Mouse (Mus musculus) CH12.LX (cell line): ENCODE results near the gene Rusc2. TPM values are rescaled to one million over a fixed set of nuclear protein-coding genes. Genes with fewer than 3 reads are reported as not detected.

Experiments used
- DNase-seq: peaks from one replicate; pipeline ENCODE4 v3.0.0-alpha.2; 2013; ENCODE audit errors: extremely low read depth
- H3K27ac ChIP-seq: 2 replicates; pipeline ENCODE4 v1.5.1; 2012; ENCODE audit warnings: low read depth, mild to moderate bottlenecking, control low read depth, moderate library complexity; ENCODE audit not compliant: insufficient read depth
- H3K27me3 ChIP-seq: replicated peaks from 2 replicates; pipeline ENCODE3; 2012; ENCODE audit warnings: inconsistent platforms
- H3K36me3 ChIP-seq, 2 experiments: replicated peaks in 1 of 2; 2 replicates each; pipeline versions ENCODE3 to v1.6.1; 2012; ENCODE audit warnings: inconsistent platforms in 1 of 2, low read length in 1 of 2, mild to moderate bottlenecking in 1 of 2, mixed read lengths in 1 of 2, moderate library complexity in 1 of 2; ENCODE audit not compliant: control insufficient read depth in 1 of 2, insufficient read depth in 1 of 2
- H3K4me1 ChIP-seq, 2 experiments: 2 replicates each; pipeline ENCODE4 v1.6.1; 2012; ENCODE audit warnings: inconsistent platforms in 1 of 2, moderate library complexity in 1 of 2; ENCODE audit not compliant: insufficient read depth in 2 of 2, control insufficient read depth in 1 of 2
- H3K4me2 ChIP-seq: 2 replicates; pipeline ENCODE4 v1.6.1; 2012; ENCODE audit warnings: low read depth, mild to moderate bottlenecking, control low read depth; ENCODE audit not compliant: poor library complexity, insufficient read depth, severe bottlenecking
- H3K4me3 ChIP-seq, 3 experiments: fragments of 150-350 bp in 1 of 3; sonication (generic) in 1 of 3; replicated peaks in 1 of 3; 2 replicates each; pipeline versions ENCODE3 to v1.5.1; 2011 to 2012; ENCODE audit warnings: low read depth in 2 of 3, low read length in 2 of 3, mild to moderate bottlenecking in 2 of 3, moderate library complexity in 2 of 3, control low read depth in 1 of 3, improper control_type of control experiment in 1 of 3, inconsistent platforms in 1 of 3, mixed read lengths in 1 of 3; ENCODE audit not compliant: poor library complexity in 1 of 3
- H3K79me2 ChIP-seq: replicated peaks from 2 replicates; pipeline ENCODE4 v1.6.1; 2012; ENCODE audit warnings: mild to moderate bottlenecking, moderate library complexity; ENCODE audit not compliant: control insufficient read depth, poor library complexity, insufficient read depth, severe bottlenecking; ENCODE audit errors: extremely low read depth
- H3K9ac ChIP-seq: 2 replicates; pipeline ENCODE4 v1.6.1; 2012; ENCODE audit warnings: low read depth, mild to moderate bottlenecking, control low read depth, moderate library complexity; ENCODE audit not compliant: insufficient read depth
- H3K9me3 ChIP-seq: replicated peaks from 2 replicates; pipeline ENCODE3; 2012; ENCODE audit warnings: low read length, inconsistent platforms, mixed read lengths
- BHLHE40 ChIP-seq: IDR thresholded peaks from 2 replicates; pipeline ENCODE4 v1.6.1; 2011; ENCODE audit warnings: mild to moderate bottlenecking, low read depth, low read length, improper control_type of control experiment
- CHD2 ChIP-seq: IDR thresholded peaks from 2 replicates; pipeline ENCODE4 v1.6.1; 2011; ENCODE audit warnings: low read length, improper control_type of control experiment
- CTCF ChIP-seq, 2 experiments: IDR thresholded peaks in 1 of 2; conservative IDR thresholded peaks in 1 of 2; 2 replicates each; pipeline ENCODE4 v1.5.1; 2011 to 2012; ENCODE audit warnings: low read depth in 2 of 2, low read length in 2 of 2, improper control_type of control experiment in 1 of 2, inconsistent platforms in 1 of 2, mild to moderate bottlenecking in 1 of 2, moderate library complexity in 1 of 2
- E2F4 ChIP-seq: IDR thresholded peaks from 2 replicates; pipeline ENCODE4 v1.6.1; 2011; ENCODE audit warnings: low read depth, low read length, improper control_type of control experiment; ENCODE audit not compliant: insufficient replicate concordance
- ELF1 ChIP-seq: IDR thresholded peaks from 2 replicates; pipeline ENCODE4 v1.6.1; 2014; ENCODE audit warnings: low read depth, mild to moderate bottlenecking, inconsistent platforms, low read length, improper control_type of control experiment
- EP300 ChIP-seq: IDR thresholded peaks from 2 replicates; pipeline ENCODE4 v1.6.1; 2011; ENCODE audit warnings: low read length, improper control_type of control experiment
- GABPA ChIP-seq: IDR thresholded peaks from 2 replicates; pipeline ENCODE4 v1.6.1; 2012; ENCODE audit warnings: low read depth, low read length, improper control_type of control experiment, inconsistent platforms; ENCODE audit not compliant: insufficient replicate concordance
- HCFC1 ChIP-seq: IDR thresholded peaks from 2 replicates; pipeline ENCODE4 v1.6.1; 2012; ENCODE audit warnings: low read depth, mild to moderate bottlenecking, inconsistent platforms, low read length, improper control_type of control experiment
- JUN ChIP-seq: IDR thresholded peaks from 2 replicates; pipeline ENCODE4 v1.6.1; 2011; ENCODE audit warnings: low read depth, mild to moderate bottlenecking, low read length, improper control_type of control experiment, moderate library complexity; ENCODE audit not compliant: insufficient read depth
- JUND ChIP-seq: conservative IDR thresholded peaks from 2 replicates; pipeline ENCODE4 v1.6.1; 2011; ENCODE audit warnings: low read depth, low read length, improper control_type of control experiment
- KAT2A ChIP-seq: IDR thresholded peaks from 2 replicates; pipeline ENCODE4 v1.6.1; 2012; ENCODE audit warnings: low read length, improper control_type of control experiment, inconsistent platforms; ENCODE audit not compliant: insufficient replicate concordance
- MAFK ChIP-seq: IDR thresholded peaks from 2 replicates; pipeline ENCODE4 v1.6.1; 2011; ENCODE audit warnings: low read length, improper control_type of control experiment; ENCODE audit not compliant: insufficient replicate concordance
- MAX ChIP-seq: IDR thresholded peaks from 2 replicates; pipeline ENCODE4 v1.6.1; 2011; ENCODE audit warnings: low read length, improper control_type of control experiment
- MAZ ChIP-seq: IDR thresholded peaks from 2 replicates; pipeline ENCODE4 v1.6.1; 2012; ENCODE audit warnings: low read depth, mild to moderate bottlenecking, inconsistent platforms, low read length, improper control_type of control experiment, moderate library complexity
- MEF2A ChIP-seq: IDR thresholded peaks from 2 replicates; pipeline ENCODE4 v1.6.1; 2014; ENCODE audit warnings: low read depth, mild to moderate bottlenecking, inconsistent platforms, low read length, improper control_type of control experiment, borderline replicate concordance
- PAX5 ChIP-seq: IDR thresholded peaks from 2 replicates; pipeline ENCODE4 v1.6.1; 2012; ENCODE audit warnings: low read length, inconsistent platforms, mixed read lengths
- POLR2AphosphoS2 ChIP-seq: IDR thresholded peaks from 2 replicates; pipeline ENCODE4 v1.6.1; 2011; ENCODE audit warnings: low read depth, low read length, improper control_type of control experiment
- RAD21 ChIP-seq: IDR thresholded peaks from 2 replicates; pipeline ENCODE4 v1.6.1; 2011; ENCODE audit warnings: low read depth, mild to moderate bottlenecking, low read length, improper control_type of control experiment, moderate library complexity
- RCOR1 ChIP-seq: conservative IDR thresholded peaks from 2 replicates; pipeline ENCODE4 v1.6.1; 2012; ENCODE audit warnings: low read depth, mild to moderate bottlenecking, inconsistent platforms, low read length, improper control_type of control experiment
- SIN3A ChIP-seq: IDR thresholded peaks from 2 replicates; pipeline ENCODE4 v1.6.1; 2012; ENCODE audit warnings: low read length, improper control_type of control experiment, inconsistent platforms
- TBP ChIP-seq: conservative IDR thresholded peaks from 2 replicates; pipeline ENCODE4 v1.6.1; 2011; ENCODE audit warnings: low read depth, low read length, improper control_type of control experiment
- ZC3H11A ChIP-seq: IDR thresholded peaks from 2 replicates; pipeline ENCODE4 v1.6.1; 2012; ENCODE audit warnings: low read depth, mild to moderate bottlenecking, inconsistent platforms, low read length, improper control_type of control experiment
- ZKSCAN1 ChIP-seq: IDR thresholded peaks from 2 replicates; pipeline ENCODE4 v1.6.1; 2012; ENCODE audit warnings: low read depth, inconsistent platforms, low read length, improper control_type of control experiment, borderline replicate concordance
- ZNF384 ChIP-seq: IDR thresholded peaks from 2 replicates; pipeline ENCODE4 v1.6.1; 2012; ENCODE audit warnings: low read depth, low read length, improper control_type of control experiment, inconsistent platforms
- dilution Hi-C: fragments of 300-500 bp; cut with MboI; formaldehyde crosslinking; loops from 2 replicates; pipeline ENCODE4 v1.14.3; 2020; ENCODE audit warnings: low sequenced_read_pairs; ENCODE audit not compliant: extremely low pct_unique_long_range_greater_than_20kb, extremely low pct_ligation_motif_present
- in situ Hi-C: fragments of 300-500 bp; cut with MboI; formaldehyde crosslinking; loops from 3 replicates; pipeline ENCODE4 v1.14.3; 2019; ENCODE audit warnings: low sequenced_read_pairs, low pct_ligation_motif_present, low pct_unique_long_range_greater_than_20kb, mixed read lengths
- polyA plus RNA-seq: library from polyadenylated mRNA; unstranded; fragments of >175 nt; gene quantifications from 2 replicates; pipeline ENCODE4 v1.2.1, GENCODE M21; 2012; ENCODE audit warnings: low read depth; ENCODE audit not compliant: insufficient read length
- total RNA-seq, 2 experiments: library from RNA; depleted of rRNA; stranded (reverse); fragments of 300-350 nt in 1 of 2; fragments of >200 nt in 1 of 2; gene quantifications; 2 replicates each; pipeline ENCODE4 v1.2.3; 2012 to 2014

Rusc2 gene
- total and polyA plus RNA-seq, 3 experiments = not detected

DNA sequence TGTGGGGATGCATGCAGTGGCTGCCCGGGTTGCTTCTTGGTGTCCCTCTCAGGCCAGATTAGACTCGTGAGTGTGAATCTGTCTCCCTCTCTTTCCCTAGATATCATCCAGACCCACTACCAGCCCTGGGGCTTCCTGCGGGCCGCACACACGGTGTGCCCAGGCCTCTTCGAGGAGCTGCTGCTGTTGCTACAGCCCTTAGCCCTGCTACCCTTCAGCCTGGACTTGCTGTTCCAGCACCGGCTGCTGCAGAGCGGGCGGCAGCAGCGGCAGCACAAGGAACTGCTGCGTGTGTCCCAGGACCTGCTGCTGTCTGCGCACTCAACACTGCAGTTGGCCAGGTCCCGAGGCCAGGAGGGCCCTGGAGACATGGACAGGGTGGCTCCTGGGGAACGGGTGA is 43.4 kb downstream of the Rusc2 start:
- in situ Hi-C loops (no loop called here), dilution Hi-C loops (no loop called here)
- Histone ChIP-seq H3K4me1 (peaks cover under 1 to 23% of the 10 kb centered on the region in 2 experiments; a peak in 3 of 4 replicates), H3K4me3 (no peak overlapping the region), H3K36me3 (no peaks in the 10 kb centered on the region), H3K4me2 (no peak overlapping the region), H3K9me3 (no peaks in the 10 kb centered on the region), H3K27me3 (peaks cover 79% of the 10 kb centered on the region), H3K27ac (no peak overlapping the region), H3K9ac (no peak overlapping the region), H3K79me2 (no peaks in the 10 kb centered on the region)
- DNase-seq = no peak
- TF ChIP-seq TBP (no peak), MAFK (no peak), ZNF384 (no peak), JUND (no peak), PAX5 (no peak), MAZ (no peak)

DNA sequence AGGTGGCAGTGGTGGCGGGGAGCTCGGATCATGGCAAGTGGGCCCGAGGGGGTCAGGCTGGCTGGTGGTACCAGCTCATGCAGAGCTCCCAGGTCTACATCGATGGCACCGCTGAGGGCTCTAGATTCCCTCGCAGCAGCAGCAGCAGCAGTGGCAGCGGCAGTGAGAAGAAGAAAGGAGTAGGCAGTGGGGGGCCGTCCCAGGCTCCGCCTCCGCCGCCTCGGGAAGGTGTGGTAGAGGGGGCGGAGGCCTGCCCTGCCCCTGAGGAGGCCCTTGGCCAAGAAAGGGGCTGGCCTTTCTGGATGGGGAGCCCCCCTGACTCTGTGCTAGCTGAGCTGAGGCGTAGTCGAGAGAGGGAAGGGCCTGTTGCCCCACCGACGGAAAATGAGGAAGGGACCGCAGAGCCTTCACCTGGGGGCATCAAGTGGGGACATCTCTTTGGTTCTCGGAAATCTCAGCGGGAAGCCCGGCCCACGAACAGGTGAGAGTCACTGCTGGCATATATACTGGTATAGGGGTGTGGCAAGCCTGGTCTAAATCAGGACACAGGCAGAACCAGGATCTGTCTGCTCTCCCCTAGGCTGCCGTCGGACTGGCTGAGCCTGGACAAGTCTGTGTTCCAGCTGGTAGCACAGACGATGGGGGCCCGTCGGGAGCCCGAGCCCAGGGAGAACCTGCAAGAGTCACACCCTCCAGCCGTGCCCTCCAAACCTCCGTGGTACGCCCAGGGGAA is 44.0 kb downstream of the Rusc2 start:
- H3K4me2 ChIP-seq = no peak overlapping the region
- H3K27ac ChIP-seq = no peak overlapping the region
- in situ Hi-C loops (no loop called here), dilution Hi-C loops (no loop called here)
- DNase-seq = no peak
- peaks cover 84% of the 10 kb centered on the region for H3K27me3 ChIP-seq
- peaks cover 0 to 22% of the 10 kb centered on the region in 2 experiments; a peak in 2 of 4 replicates for H3K4me1 ChIP-seq
- H3K9me3 ChIP-seq = no peaks in the 10 kb centered on the region
- no peak overlapping the region for H3K4me3 ChIP-seq
- no peak overlapping the region for H3K9ac ChIP-seq
- H3K79me2 ChIP-seq = no peaks in the 10 kb centered on the region
- H3K36me3 ChIP-seq = no peaks in the 10 kb centered on the region
- TF ChIP-seq KAT2A (no peak), EP300 (no peak), POLR2AphosphoS2 (no peak), ZKSCAN1 (no peak), RCOR1 (no peak), JUN (no peak)

DNA sequence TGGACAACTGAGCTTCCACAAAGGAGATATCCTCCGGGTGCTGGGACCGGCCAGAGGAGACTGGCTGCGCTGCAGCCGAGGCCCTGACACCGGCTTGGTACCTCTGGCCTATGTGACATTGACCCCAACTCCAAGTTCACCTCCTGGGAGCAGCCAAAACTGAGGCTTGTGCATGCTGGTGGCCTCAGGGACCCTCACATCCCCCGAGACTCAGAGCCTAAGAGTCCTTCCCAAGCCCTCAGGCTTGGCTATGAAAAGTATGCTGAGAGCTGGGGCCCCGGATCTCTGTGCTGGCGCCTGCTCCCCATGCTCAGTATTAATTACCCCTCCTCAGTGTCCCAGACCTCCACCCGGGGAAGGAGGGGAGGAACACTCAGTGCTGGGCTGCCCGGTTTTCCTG is 44.7 kb downstream of the Rusc2 start:
- no peak for TF ChIP-seq SIN3A
- no peak for TF ChIP-seq E2F4
- no peak for TF ChIP-seq RAD21
- TF ChIP-seq MAZ = no peak
- TF ChIP-seq JUND = no peak
- no peak for TF ChIP-seq MAX
- TF ChIP-seq POLR2AphosphoS2 = no peak
- TF ChIP-seq MEF2A = no peak
- no peak for TF ChIP-seq CHD2
- no peak for TF ChIP-seq ELF1
- no peak for TF ChIP-seq GABPA
- TF ChIP-seq BHLHE40 = no peak
- no peak for TF ChIP-seq CTCF (conservative IDR thresholded peaks at IDR 0.05 in 1 of 2, IDR thresholded peaks at IDR 0.05 in 1 of 2; ENCODE audit: low read depth in 2 of 2, low read length in 2 of 2)
- no peak for TF ChIP-seq HCFC1
- no peak for TF ChIP-seq ZC3H11A
- TF ChIP-seq JUN = no peak
- no peak for TF ChIP-seq PAX5
- in situ Hi-C loops (no loop called here), dilution Hi-C loops (no loop called here)
- H3K79me2 ChIP-seq = no peaks in the 10 kb centered on the region
- peaks cover 0 to 26% of the 10 kb centered on the region in 2 experiments; a peak in 2 of 4 replicates for H3K4me1 ChIP-seq
- H3K27ac ChIP-seq = no peak overlapping the region
- no peaks in the 10 kb centered on the region for H3K36me3 ChIP-seq
- no peaks in the 10 kb centered on the region for H3K9me3 ChIP-seq
- no peak overlapping the region for H3K4me3 ChIP-seq
- no peak overlapping the region for H3K9ac ChIP-seq
- H3K4me2 ChIP-seq = no peak overlapping the region
- peaks cover 80% of the 10 kb centered on the region for H3K27me3 ChIP-seq
- no peak for DNase-seq
